ENCODE assay signal across 28 mouse cellular contexts in genomic region chr6:129516388-129516787, GRCm38 (mm10). TPM values are rescaled to one million over a fixed set of nuclear protein-coding genes. Genes with fewer than 3 reads are reported as not detected.
"Had no signal": no experiment of that assay in that cellular context is flagged by ENCODE, and none has a peak within 500 bp of the region (broad histone marks: within the 10 kb centered on the region; RNA-seq: fewer than 3 reads in every experiment).

No protein-coding gene starts in this region.

- H3K36me3 ChIP-seq: intestine, embryonic 15.5 days; limb, embryonic 13.5 days; liver, embryonic 12.5 days; liver, embryonic 15.5 days; lung, embryonic 15.5 days; midbrain, embryonic 12.5 days; midbrain, embryonic 15.5 days; neural tube, embryonic 13.5 days had no signal

- H3K9ac ChIP-seq: intestine, embryonic 15.5 days; limb, embryonic 13.5 days; liver, embryonic 12.5 days; liver, embryonic 15.5 days; lung, embryonic 15.5 days; midbrain, embryonic 12.5 days; midbrain, embryonic 15.5 days; neural tube, embryonic 13.5 days had no signal

- H3K27me3 ChIP-seq: intestine, embryonic 15.5 days; limb, embryonic 13.5 days; liver, embryonic 12.5 days; liver, embryonic 15.5 days; lung, embryonic 15.5 days; midbrain, embryonic 12.5 days; midbrain, embryonic 15.5 days; neural tube, embryonic 13.5 days had no signal

- DNase-seq: kidney, adult 11 months; kidney, adult 9 months; kidney, postnatal 36 days; layer of hippocampus, postnatal 36 days; left cerebral cortex, postnatal 4 days; liver; lung, adult 18-20 months; lung, postnatal 10 days; lung, postnatal 36 days; thymus, adult 18-20 months; thymus, postnatal 36 days had no signal

- ATAC-seq: intestine, embryonic 15.5 days; liver, embryonic 12.5 days; midbrain, embryonic 15.5 days had no signal

- H3K9me3 ChIP-seq: intestine, embryonic 15.5 days; limb, embryonic 13.5 days; liver, embryonic 12.5 days; liver, embryonic 15.5 days; lung, embryonic 15.5 days; midbrain, embryonic 12.5 days; midbrain, embryonic 15.5 days; neural tube, embryonic 13.5 days had no signal

- H3K4me2 ChIP-seq: intestine, embryonic 15.5 days; limb, embryonic 13.5 days; liver, embryonic 12.5 days; liver, embryonic 15.5 days; lung, embryonic 15.5 days; midbrain, embryonic 12.5 days; midbrain, embryonic 15.5 days; neural tube, embryonic 13.5 days had no signal

- H3K4me3 ChIP-seq: intestine, embryonic 15.5 days; limb, embryonic 13.5 days; liver, embryonic 12.5 days; liver, embryonic 15.5 days; lung, embryonic 15.5 days; midbrain, embryonic 12.5 days; midbrain, embryonic 15.5 days; myocyte; neural tube, embryonic 13.5 days had no signal

- H3K27ac ChIP-seq: intestine, embryonic 15.5 days; limb, embryonic 13.5 days; liver, embryonic 12.5 days; liver, embryonic 15.5 days; lung, embryonic 15.5 days; midbrain, embryonic 12.5 days; midbrain, embryonic 15.5 days; neural tube, embryonic 13.5 days had no signal

- H3K4me1 ChIP-seq: liver, embryonic 12.5 days; liver, embryonic 15.5 days; midbrain, embryonic 12.5 days; midbrain, embryonic 15.5 days had no signal

RNA-seq across cellular contexts. Expression of gene Tmem52b, which starts 4.0 kb away (rescaled TPM):
- total RNA-seq: layer of hippocampus, adult 8-10 months; layer of hippocampus, postnatal 10 days; layer of hippocampus, postnatal 36 days; left cerebral cortex, adult 8-10 months; left cerebral cortex, postnatal 14 days; left cerebral cortex, postnatal 4 days had no signal
- polyA plus RNA-seq: liver, embryonic 12.5 days; midbrain, embryonic 12.5 days; myocyte; small intestine, adult 2 months; spleen, adult 2 months; stomach, embryonic 16.5 days; testis, adult 2 months had no signal

RNA-seq across cellular contexts. Expression of gene Olr1, which starts 9.4 kb away (rescaled TPM):
- total RNA-seq: layer of hippocampus, adult 8-10 months; layer of hippocampus, postnatal 10 days; layer of hippocampus, postnatal 36 days; left cerebral cortex, postnatal 14 days; left cerebral cortex, postnatal 4 days had no signal
- polyA plus RNA-seq: limb, embryonic 13.5 days; midbrain, embryonic 15.5 days; small intestine, adult 2 months had no signal
